Mouse (Mus musculus) thymus, adult 2 months (tissue): ENCODE measurements around the gene Vegfb.

Experiments used
- CTCF ChIP-seq: fragments of 200-500 bp; IDR thresholded peaks from 2 replicates; pipeline ENCODE4 v1.5.1; 2012; ENCODE audit warnings: mild to moderate bottlenecking, control low read depth, low read length, moderate library complexity, borderline replicate concordance; ENCODE audit not compliant: control insufficient read depth, poor library complexity, insufficient read depth; ENCODE audit errors: extremely low read depth
- POLR2A ChIP-seq: fragments of 200-500 bp; IDR thresholded peaks from 2 replicates; pipeline ENCODE4 v1.6.1; 2012; ENCODE audit warnings: mild to moderate bottlenecking, low read length, control low read depth, moderate library complexity; ENCODE audit not compliant: control insufficient read depth, poor library complexity, insufficient read depth; ENCODE audit errors: extremely low read depth

DNA sequence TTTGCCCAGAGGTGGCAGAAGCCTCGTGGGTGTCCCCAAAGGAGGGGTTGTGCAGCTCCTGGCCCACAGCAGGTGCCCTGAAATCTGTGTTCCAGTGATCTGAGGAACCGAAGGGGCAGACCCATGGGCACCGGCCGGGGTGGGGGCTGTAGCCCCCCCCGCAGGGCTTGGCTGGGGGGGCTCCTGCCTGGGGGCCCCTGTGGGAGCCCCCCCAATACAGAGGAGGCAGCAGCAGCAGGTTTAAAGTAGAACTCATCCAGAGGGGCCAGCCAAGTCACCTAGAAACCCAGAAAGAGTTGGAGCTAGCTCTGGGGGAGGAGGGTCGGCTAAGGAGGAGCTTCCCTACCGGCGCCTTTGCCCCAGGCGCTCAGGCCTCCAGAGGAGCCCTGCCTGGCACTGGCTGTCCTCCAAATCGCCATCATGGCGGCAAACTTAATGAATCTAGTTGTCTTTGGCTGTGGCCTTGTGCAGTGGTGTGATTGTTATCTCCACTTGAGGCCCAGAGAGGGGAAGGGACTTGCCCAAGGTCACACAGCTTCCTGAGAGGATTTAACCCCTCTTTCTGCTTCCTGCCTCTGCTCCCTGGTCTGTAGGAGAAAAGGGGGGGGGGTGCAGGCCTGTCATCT is 16.9 kb downstream of the Vegfb start:
- TF ChIP-seq CTCF (no peak), POLR2A (no peak)
